Mouse (Mus musculus): ENCODE results near the gene Rora. TPM values are rescaled to one million over a fixed set of nuclear protein-coding genes. Genes with fewer than 3 reads are reported as not detected.
A peak's percentile ranks its signal among the peaks of the same experiment; 100 is the strongest.

The Rora gene
- polyA plus RNA-seq, 1 experiment from 2014 or later: 18.6 TPM

DNA sequence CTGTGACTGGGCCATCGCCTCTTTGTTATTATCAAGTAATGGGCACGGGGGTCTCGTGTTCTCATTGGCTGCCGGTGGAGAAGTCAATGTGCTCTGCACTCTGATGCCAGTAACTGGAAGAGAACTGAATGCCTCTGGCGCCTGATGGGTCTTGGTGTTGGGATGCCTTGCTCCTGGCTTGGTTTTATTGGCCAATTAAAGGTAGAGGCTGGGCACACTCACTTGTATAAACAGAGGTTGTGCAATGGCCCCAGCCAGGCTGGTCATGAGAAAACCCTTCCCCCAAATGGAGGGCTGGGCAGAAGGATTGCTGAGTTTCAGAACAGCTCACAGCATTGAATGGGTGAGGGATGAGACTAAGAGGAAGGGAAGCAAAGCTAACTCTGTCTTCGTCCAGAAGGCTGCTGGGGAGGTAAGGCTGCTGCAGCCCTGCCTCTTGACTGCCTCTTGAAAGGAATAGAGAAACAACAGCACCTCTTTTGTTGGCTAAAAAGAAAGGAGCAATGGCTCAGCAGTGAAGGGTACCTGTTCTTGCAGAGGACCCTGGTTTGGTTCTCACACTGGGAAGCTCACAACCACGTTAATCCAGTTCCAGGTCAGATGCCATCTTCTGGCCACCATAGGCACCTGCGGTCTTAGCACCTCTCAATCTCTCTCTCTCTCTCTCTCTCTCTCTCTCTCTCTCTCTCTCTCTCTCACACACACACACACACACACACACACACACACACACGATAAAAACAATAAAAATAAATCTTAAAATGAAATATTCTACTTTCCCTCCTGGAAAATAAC is 653.3 kb downstream of the Rora start:
- no peak overlapping the region for H3K27ac ChIP-seq
- no peaks in the 10 kb centered on the region for H3K27me3 ChIP-seq
- H3K4me2 ChIP-seq: no peak overlapping the region
- no peak for ATAC-seq (ENCODE audit: insufficient number of reproducible peaks, insufficient read depth, low FRiP score, low TSS enrichment, low read depth)
- H3K9me3 ChIP-seq: no peaks in the 10 kb centered on the region
- no peak overlapping the region for H3K9ac ChIP-seq
- H3K36me3 ChIP-seq: no peaks in the 10 kb centered on the region
- 81% methylated on average over 9 of the region's 9 CpGs for WGBS
- peaks cover 46% of the 10 kb centered on the region for H3K4me1 ChIP-seq
- no peak overlapping the region for H3K4me3 ChIP-seq

- Histone ChIP-seq H3K27ac (no peak overlapping the region), H3K9ac (no peak overlapping the region), H3K4me3 (no peak overlapping the region), H3K4me1 (peaks cover 37% of the 10 kb centered on the region), H3K4me2 (no peak overlapping the region), H3K9me3 (no peaks in the 10 kb centered on the region), H3K36me3 (no peaks in the 10 kb centered on the region), H3K27me3 (no peaks in the 10 kb centered on the region)
- ATAC-seq (ENCODE audit: insufficient number of reproducible peaks, insufficient read depth, low FRiP score, low TSS enrichment, low read depth): no peak
- 86% methylated on average over 11 of the region's 11 CpGs for WGBS
Observed at GRCm38 (mm10) chr9:69307974-69308373, 654.4 kb downstream of the Rora start.

DNA sequence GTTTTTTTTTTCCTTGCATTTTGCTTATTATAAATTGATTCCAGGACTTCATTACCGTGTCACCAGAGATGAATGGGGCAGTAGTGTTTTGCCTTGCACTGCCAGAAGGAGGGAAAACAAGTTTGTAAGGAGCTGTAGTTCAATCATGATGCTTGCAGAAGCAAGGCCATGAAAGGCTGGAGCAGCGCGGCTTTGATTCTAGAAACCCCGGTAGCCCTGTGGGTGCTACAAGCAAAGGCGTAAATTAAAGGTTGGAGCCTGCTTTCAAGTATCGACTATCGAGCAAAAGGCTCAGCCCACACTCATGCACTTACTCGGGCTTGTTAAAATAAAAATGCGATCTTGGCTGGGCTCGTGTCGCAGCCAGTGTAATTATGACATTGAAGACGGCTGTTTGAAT is 656.9 kb downstream of the Rora start:
- ATAC-seq (ENCODE audit: insufficient number of reproducible peaks, insufficient read depth, low FRiP score, low TSS enrichment, low read depth): no peak
- Histone ChIP-seq H3K27me3 (no peaks in the 10 kb centered on the region), H3K9me3 (no peaks in the 10 kb centered on the region), H3K9ac (no peak overlapping the region), H3K4me2 (0 out of 2 replicates have a peak overlapping the region, but pooled peaks have one; percentile 20), H3K27ac (no peak overlapping the region), H3K4me3 (no peak overlapping the region), H3K36me3 (no peaks in the 10 kb centered on the region), H3K4me1 (peaks cover 36% of the 10 kb centered on the region)
- 41% methylated on average over 12 of the region's 12 CpGs for WGBS

- Histone ChIP-seq H3K27ac (no peak overlapping the region), H3K4me1 (peaks cover 38% of the 10 kb centered on the region), H3K4me3 (no peak overlapping the region), H3K9me3 (no peaks in the 10 kb centered on the region), H3K36me3 (no peaks in the 10 kb centered on the region), H3K9ac (no peak overlapping the region), H3K4me2 (no peak overlapping the region), H3K27me3 (no peaks in the 10 kb centered on the region)
- WGBS: 78% methylated on average over 3 of the region's 3 CpGs
- ATAC-seq (ENCODE audit: insufficient number of reproducible peaks, insufficient read depth, low FRiP score, low TSS enrichment, low read depth): no peak
Observed at GRCm38 (mm10) chr9:69313297-69313696, 659.7 kb downstream of the Rora start.

- ATAC-seq (ENCODE audit: insufficient number of reproducible peaks, insufficient read depth, low FRiP score, low TSS enrichment, low read depth): no peak
- Histone ChIP-seq H3K36me3 (no peaks in the 10 kb centered on the region), H3K9ac (no peak overlapping the region), H3K9me3 (no peaks in the 10 kb centered on the region), H3K27ac (no peak overlapping the region), H3K4me2 (no peak overlapping the region), H3K27me3 (no peaks in the 10 kb centered on the region), H3K4me1 (peaks cover 38% of the 10 kb centered on the region), H3K4me3 (no peak overlapping the region)
- 76% methylated on average over 9 of the region's 9 CpGs for WGBS
Observed at GRCm38 (mm10) chr9:69314451-69315210, 661.0 kb downstream of the Rora start.

GRCm38 (mm10) chr9:69317527-69318115 is 664.0 kb downstream of the Rora start:
- Histone ChIP-seq H3K9ac (no peak overlapping the region), H3K4me3 (no peak overlapping the region), H3K9me3 (no peaks in the 10 kb centered on the region), H3K4me1 (peaks cover 22% of the 10 kb centered on the region), H3K36me3 (no peaks in the 10 kb centered on the region), H3K27me3 (no peaks in the 10 kb centered on the region), H3K27ac (no peak overlapping the region), H3K4me2 (no peak overlapping the region)
- WGBS: 49% methylated on average over 3 of the region's 3 CpGs
- no peak for ATAC-seq (ENCODE audit: insufficient number of reproducible peaks, insufficient read depth, low FRiP score, low TSS enrichment, low read depth)

GRCm38 (mm10) chr9:69319434-69319833 is 665.8 kb downstream of the Rora start:
- peaks cover 13% of the 10 kb centered on the region for H3K4me1 ChIP-seq
- no peak overlapping the region for H3K4me3 ChIP-seq
- H3K27ac ChIP-seq: no peak overlapping the region
- H3K4me2 ChIP-seq: no peak overlapping the region
- no peaks in the 10 kb centered on the region for H3K9me3 ChIP-seq
- H3K9ac ChIP-seq: no peak overlapping the region
- no peaks in the 10 kb centered on the region for H3K36me3 ChIP-seq
- ATAC-seq (ENCODE audit: insufficient number of reproducible peaks, insufficient read depth, low FRiP score, low TSS enrichment, low read depth): no peak
- H3K27me3 ChIP-seq: no peaks in the 10 kb centered on the region
- WGBS: 86% methylated on average over 6 of the region's 6 CpGs

DNA sequence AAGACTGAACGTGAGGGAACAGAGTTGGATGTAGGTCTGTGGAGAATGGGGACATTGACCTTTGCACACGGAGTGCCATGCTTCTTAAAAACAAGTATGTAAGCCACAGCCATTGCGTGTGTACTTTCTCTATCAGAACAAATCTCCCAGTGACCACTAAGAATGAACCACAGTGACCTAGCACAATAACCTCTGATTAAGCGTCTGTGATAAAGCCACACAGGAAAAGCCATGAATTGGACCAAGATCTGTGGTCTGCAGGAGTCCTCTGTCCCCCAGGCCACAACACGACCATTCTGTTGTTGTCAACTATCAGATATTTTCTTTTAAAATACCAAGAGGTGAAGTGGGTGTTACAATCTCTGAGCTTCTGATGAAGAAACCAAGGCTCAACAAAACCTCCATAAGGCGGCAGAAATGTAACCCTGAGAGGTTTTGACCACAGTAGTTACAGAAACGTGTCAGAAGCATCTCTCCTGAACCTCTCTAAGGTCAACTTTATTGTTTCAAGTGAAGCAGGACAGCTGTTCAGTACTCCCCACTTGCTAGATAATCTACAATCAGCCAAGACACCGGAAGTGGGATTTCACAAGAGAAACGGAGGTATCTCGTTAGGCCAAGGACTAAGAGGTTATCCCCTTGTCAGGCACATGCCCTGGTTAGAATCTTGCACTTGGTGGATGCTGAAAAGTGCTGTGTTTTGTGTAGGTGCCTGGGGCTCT is 666.5 kb downstream of the Rora start:
- no peaks in the 10 kb centered on the region for H3K27me3 ChIP-seq
- no peak overlapping the region for H3K4me2 ChIP-seq
- peaks cover 7% of the 10 kb centered on the region for H3K4me1 ChIP-seq
- no peak overlapping the region for H3K4me3 ChIP-seq
- no peak overlapping the region for H3K27ac ChIP-seq
- H3K9ac ChIP-seq: no peak overlapping the region
- 68% methylated on average over 10 of the region's 10 CpGs for WGBS
- H3K36me3 ChIP-seq: no peaks in the 10 kb centered on the region
- H3K9me3 ChIP-seq: no peaks in the 10 kb centered on the region
- no peak for ATAC-seq (ENCODE audit: insufficient number of reproducible peaks, insufficient read depth, low FRiP score, low TSS enrichment, low read depth)

DNA sequence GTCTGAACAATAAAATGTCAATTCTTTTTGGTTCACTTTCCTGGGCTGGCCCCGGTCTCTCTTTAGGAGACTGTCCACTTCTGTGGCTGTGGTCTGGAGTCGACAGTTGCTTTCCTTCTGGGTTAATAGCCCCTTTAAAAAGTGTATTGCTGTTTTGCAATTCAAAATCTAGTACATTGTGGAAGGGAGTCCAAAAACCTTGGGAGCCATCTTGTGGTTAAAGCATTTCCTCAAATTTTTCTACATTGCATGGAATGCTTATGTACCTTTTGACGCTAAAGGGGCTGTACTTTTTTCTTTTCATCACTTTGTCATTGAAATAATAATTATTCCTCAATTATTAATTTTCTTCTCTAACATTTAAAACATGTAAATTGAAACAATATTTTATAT is 667.0 kb downstream of the Rora start:
- Histone ChIP-seq H3K27me3 (no peaks in the 10 kb centered on the region), H3K4me1 (peaks cover 1% of the 10 kb centered on the region; the same call in 1 of the 2 replicates), H3K27ac (no peak overlapping the region), H3K9ac (no peak overlapping the region), H3K36me3 (no peaks in the 10 kb centered on the region), H3K9me3 (no peaks in the 10 kb centered on the region), H3K4me2 (no peak overlapping the region), H3K4me3 (no peak overlapping the region)
- no peak for ATAC-seq (ENCODE audit: insufficient number of reproducible peaks, insufficient read depth, low FRiP score, low TSS enrichment, low read depth)
- WGBS: 56% methylated on average over 3 of the region's 3 CpGs

- H3K4me3 ChIP-seq: no peak overlapping the region
- ATAC-seq (ENCODE audit: insufficient number of reproducible peaks, insufficient read depth, low FRiP score, low TSS enrichment, low read depth): no peak
- H3K27ac ChIP-seq: no peak overlapping the region
- no peak overlapping the region for H3K9ac ChIP-seq
- WGBS: 88% methylated on average over 1 of the region's 1 CpGs
- no peaks in the 10 kb centered on the region for H3K27me3 ChIP-seq
- no peaks in the 10 kb centered on the region for H3K4me1 ChIP-seq
- H3K9me3 ChIP-seq: no peaks in the 10 kb centered on the region
- no peak overlapping the region for H3K4me2 ChIP-seq
- no peaks in the 10 kb centered on the region for H3K36me3 ChIP-seq
Observed at GRCm38 (mm10) chr9:69321956-69322355, 668.4 kb downstream of the Rora start.

DNA sequence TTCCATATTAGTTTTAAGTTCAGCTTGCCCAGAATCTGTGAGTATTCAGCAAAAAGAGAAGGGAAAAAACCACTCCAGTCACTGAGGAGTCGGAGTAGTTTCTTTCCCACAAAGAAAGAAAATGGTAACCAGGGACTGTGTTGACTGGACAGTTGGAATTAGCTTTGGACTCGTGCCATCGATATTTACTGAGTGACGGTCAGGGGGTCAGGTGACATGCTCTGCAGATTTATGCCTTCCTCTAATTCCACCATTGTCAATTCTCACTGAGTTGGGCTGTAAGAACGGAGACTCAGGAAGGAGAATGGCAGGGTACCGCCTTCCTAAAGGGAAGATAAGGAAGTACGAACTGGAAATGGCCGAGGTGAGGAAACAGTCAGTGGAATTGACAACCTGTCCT is 670.2 kb downstream of the Rora start:
- Histone ChIP-seq H3K27me3 (no peaks in the 10 kb centered on the region), H3K4me2 (no peak overlapping the region), H3K9me3 (no peaks in the 10 kb centered on the region), H3K4me1 (no peaks in the 10 kb centered on the region), H3K36me3 (no peaks in the 10 kb centered on the region), H3K27ac (no peak overlapping the region), H3K9ac (no peak overlapping the region), H3K4me3 (no peak overlapping the region)
- 86% methylated on average over 8 of the region's 8 CpGs for WGBS
- ATAC-seq (ENCODE audit: insufficient number of reproducible peaks, insufficient read depth, low FRiP score, low TSS enrichment, low read depth): no peak

Measured in embryonic facial prominence, embryonic 13.5 days (tissue).